Mouse (Mus musculus): ENCODE measurements around the gene Ttc28.

Ttc28 gene

DNA sequence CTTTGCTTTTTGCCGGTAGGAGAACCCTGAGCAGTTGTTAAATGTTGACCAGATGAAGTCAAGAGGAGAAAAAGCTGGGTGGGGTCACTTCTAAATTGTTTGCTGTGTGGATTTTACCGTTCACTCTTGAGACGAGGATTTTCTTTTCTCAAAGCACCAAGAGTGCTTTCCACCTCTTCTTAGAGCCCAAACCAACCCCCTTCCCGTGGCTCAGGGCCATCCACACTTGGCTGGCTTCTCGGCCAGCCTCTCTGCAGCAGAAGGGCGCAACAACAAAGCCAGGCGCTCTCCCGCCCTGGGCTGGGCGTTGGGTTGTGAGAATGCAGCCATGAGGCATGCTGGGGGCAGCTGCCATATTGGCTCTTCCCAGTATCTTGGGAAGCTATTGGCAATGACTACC, 170.5 kb downstream of the Ttc28 start:
- DNase-seq (ENCODE audit: low spot score) = no peak

DNA sequence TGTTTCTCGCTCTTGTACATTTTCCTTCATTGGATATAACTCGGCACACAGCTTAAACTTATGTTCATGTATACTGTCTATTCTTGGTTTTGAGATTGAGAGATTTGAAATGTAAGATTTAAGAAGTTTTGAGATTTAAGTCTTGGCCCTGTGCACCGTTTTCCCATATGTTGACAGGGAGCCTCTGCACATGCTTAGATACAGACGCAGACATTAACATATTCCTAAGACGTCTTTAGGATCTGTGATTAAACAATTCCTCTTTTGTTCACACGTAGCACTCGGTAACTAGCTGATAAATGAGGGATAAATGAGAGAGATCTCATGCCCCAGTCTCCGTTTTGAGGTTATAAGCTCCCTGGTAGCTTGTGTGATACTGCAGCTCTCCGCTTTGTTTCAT, 174.8 kb downstream of the Ttc28 start:
- DNase-seq (ENCODE audit: low spot score) = no peak

DNA sequence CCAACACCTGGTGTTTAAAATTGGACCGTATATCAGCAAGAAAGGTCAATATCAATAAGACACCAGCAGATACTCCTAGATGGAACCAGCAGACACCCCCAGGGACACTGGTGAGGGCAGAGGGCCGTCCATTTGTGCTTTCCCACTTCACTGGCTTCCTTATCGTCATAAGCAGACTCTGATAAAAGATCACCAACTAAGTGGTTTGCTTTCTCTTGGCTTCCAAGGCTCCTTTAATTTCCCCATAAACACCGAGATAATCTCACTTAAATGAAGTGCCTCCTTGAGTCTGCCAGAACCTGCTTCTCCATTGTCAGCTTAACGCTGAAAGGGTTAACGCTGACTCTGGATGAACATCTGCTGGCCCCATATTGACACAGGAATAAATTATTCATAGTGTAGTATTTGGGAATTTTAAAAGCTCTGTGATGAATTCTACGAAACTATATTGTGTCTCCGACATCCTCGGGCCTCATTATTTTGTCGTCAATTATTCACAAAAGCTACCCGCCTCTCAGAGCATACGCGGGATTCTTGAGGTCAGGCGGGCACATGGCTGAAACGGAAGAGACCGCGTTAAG, 175.3 kb downstream of the Ttc28 start:
- DNase-seq (ENCODE audit: low spot score) = peak; percentile 51

DNA sequence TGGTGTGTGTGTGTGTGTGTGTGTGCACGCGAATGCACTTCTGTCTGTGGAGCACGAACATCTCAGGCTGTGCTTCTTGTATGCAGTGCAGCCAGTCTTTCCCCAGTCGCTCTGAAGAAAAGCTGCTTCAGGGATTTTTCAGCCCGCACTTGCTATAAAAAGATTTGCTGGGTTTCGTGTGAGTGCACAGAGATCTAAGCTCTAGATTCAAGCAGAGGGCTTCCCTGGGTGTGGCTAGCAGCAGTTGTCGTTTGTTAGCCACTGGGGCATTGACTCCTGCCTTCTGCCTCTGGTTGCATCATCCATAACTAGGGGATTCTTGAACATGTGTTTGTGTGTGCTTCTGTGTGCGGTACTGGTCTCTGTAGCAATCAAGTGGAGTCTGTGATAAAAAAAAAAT, 175.9 kb downstream of the Ttc28 start:
- no peak for DNase-seq (ENCODE audit: low spot score)

DNA sequence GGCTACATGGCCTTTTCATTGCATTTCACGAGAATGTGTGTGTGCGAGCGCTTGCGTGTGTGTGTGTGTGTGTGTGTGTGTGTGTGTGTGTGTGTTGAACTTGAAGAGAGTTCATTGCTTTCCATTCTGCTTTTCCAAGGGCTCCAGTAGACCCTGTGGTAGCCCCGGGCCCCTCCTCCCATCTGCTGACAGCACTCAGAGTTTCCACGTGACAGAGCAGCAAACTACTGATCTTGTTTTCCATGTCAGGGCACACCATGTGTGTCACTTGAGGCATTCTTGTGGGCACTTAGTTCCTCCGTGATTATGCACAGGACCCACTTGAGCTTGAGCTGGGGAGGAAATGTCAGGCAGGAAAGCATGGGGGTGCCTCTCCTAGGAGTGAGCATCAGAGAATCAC, 177.5 kb downstream of the Ttc28 start:
- peak; percentile 46 for DNase-seq (ENCODE audit: low spot score)

DNA sequence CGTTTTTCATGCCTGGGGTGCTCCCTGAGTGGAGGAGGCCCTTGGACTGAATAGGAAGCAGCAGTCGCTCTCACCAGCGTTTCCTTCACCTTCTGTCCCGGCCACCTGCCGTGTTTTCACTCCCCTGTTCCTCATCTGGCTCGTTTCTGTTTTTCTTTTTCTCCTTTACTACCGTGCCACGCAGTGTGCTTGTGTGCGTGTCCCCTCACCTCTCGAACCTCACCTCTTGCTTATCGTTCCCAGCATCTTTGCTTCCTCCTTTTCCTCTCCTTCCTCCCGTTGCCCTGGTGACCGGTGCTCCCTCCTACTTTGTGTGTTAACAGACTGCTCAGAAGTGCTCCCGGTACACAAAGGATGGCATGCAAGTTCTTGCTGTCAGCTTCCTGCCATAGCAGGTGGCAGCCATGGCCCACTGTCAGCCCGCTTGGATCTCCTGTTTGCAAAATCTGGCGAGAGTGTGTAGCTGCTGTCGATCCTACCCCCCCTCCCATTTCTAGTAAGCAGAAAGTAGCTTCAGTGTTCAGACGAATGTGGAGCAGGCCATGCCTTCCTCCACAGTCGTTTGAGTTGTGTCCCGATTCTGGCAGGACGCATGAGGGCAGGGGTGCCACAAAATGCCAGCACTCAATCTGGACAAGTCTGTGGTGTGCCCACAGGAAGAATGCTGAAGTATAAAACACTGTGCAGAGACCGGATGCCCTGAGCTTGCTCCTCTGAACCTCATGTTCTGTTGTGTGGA, 179.0 kb downstream of the Ttc28 start:
- no peak for DNase-seq (ENCODE audit: low spot score)

DNA sequence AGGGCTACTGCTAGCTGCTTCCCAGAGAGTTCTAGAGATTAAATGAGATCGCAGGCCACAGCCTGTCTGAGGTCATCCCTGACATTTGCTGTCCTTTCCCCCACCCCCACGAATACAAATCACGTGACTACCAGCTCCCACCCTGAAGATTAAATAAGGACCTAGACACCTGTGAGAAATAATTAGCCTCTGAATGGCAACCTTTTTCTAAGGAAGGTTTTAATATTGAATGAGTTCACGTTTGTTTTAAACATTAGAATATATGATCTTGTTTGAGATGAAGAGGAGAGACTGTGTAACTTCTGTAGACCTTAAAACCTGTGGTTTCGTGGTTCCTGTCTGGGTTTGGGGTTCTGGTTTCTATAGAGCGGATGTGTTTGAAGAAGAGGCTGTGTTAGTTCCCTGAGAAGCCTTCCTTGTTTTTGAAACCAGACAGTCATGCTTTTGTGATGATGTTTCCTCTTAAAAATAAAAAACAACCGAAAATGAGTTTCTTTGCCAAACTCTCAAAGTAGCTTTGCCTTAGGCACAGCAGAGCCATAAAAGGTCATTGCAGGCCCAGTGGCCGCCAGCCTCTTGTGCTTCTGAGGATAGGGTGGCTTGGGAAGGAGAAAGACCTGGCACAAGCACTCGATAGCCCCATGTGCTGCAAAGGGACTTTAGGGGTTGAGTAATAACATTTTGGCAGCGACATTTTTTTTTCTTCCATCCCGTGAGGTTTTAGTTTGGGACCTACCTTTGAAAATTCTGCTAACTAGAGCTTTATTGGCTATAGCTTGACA, 179.7 kb downstream of the Ttc28 start:
- DNase-seq (ENCODE audit: low spot score) = no peak

DNA sequence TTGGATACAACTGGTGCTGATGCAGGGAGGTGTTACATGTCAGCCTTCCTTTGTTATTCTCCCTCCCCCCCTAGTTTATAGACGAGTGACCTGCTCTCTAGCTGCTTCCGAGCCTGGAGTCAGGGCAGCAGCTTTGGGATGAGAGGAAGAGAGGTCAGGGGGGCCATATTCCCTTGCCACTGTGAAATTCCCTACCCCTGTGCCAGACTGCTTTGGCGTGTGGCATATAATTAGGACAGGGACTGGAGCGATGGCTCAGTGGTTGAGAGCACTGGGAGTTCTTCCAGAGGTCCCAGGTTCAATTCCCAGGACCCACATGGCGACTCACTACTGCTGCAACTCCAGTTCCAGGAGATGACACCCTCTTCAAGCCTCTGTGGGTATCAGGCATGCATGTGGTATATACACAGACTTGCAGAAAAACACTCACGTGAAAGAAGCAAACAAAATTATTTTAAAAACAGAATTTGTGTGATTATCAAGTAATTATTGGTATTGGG, 180.7 kb downstream of the Ttc28 start:
- no peak for DNase-seq (ENCODE audit: low spot score)

DNA sequence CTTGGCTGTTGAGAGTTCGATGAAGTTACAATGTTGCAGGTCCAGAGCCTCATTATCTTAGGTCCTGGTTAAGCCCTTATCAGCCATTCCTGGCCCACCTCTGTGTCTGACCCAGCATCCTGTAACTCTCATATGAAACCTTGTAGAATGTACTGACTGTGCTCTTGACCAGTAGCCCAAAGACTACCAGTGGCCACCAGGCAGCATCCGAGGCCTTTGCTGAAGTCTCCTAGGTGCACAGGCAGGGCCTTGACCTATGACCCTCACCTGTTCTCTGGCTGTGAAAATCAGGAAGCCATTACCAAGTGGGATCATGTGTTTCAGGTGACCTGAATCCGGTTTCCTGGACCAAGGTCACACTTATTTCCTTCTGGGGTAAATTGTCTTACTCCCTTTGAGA, 183.6 kb downstream of the Ttc28 start:
- no peak for DNase-seq (ENCODE audit: low spot score)

DNA sequence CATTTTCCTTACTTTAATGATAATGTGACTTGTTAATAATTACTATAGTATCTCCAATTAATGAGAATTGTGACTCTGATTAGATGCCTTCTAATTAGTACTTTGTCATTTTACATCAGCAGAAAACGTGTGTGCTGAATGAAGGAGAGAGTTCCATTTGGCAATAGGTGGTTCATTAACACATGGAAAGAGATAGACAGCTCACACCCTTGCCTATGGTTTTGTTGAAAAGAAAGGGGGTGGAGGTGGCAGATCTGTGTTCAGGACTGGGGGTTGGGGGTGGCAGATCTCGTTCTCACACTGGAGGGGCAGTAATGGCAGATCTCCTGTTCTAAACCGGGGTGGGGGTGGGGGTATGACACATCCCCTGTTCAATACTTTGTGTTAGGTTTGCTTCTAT, 184.4 kb downstream of the Ttc28 start:
- DNase-seq (ENCODE audit: low spot score) = no peak

DNA sequence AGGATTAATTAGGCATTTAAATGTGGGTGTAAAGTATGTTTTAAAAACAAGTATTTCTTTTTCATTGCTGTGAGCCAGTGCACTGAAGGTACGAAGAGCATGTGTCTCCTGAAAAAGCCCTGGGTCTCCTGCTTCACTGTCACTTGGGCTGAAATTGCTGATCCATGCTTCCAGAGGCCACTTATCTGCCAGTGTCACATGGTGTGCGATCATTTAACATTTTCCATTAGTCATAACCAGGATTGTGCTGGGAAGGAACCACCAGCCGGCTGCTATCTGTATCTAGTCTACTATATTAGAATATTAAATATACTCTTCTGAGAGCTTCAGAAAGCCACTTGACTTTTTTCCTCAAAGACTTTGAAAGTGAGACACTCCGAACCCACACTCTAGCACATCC, 186.2 kb downstream of the Ttc28 start:
- no peak for DNase-seq (ENCODE audit: low spot score)

DNA sequence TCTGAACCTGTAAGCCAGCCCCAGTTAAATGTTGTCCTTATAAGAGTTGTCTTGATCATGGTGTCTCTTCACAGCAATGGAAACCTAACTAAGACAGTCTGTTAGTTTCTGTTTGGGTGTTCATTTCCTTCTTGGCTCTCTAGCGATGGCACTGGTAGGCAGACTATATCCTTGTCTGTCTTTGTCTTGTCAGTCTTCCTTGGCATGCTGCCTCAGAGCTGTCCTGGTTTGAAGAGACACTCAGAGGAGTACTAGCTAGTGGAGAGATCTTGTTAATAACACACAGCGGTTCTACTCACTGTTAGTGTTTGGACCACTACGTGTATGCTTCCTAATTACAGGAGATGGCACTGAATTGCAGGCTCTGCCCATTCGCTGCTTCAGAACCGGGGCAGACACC, 189.9 kb downstream of the Ttc28 start:
- no peak for DNase-seq (ENCODE audit: low spot score)

DNA sequence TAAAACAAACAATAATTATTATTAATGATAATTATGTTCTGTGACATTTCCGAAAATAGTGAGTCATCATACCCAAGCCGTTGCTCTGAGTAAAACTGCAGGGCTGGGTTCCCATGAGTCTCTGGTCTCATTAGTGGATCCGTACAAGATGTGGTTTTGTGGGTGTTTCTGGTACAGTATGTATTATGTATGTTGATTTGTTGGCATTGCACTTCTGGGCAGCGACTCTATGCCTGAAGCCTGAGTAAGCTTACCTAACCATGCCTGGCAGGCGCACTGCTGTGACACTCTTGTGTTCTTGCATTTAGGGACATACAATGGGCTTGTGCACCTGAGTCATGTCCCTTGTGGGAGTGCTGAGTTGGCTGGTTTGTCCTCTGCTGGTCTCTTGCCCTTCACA, 190.3 kb downstream of the Ttc28 start:
- no peak for DNase-seq (ENCODE audit: low spot score)

DNA sequence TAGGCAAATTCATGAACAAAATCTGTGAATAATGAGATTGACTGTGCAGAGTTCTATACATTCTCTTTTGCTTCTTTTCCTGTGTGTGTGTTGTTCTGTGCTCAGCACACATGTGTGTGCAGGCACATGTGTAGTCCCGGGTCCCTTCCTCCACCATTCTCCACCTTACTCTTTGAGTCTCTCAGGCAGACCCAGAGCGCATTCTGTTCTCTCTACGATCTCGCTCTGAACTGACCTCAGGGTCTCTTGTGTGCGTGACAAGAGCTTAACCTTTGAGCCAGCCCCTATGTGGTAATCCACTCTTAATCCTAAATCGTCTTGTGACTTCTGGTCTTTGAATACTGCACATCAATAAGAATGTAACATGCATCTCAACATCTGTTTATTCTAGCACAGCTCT, 190.8 kb downstream of the Ttc28 start:
- no peak for DNase-seq (ENCODE audit: low spot score)

DNA sequence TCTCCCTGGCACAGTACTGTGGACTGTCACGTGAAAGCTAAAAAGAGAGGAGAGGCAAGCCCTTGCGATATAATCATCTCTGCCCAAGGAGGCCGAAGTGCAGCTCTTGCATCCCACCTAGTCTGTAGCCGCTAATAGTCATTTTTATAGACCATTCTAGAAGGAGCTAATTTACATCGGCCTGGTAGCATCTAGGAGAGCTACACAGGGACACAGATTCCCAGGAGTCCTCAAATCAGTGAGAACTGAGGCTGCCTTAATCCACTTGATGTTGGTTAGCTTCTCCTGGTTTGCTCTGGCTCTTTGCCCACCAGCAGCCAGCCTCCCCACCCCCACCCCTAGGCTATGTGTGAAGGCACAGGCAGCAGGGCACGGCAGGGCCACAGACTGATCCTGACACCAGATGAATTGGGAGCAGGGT, 193.7 kb downstream of the Ttc28 start:
- DNase-seq (ENCODE audit: low spot score) = peak; percentile 19

DNA sequence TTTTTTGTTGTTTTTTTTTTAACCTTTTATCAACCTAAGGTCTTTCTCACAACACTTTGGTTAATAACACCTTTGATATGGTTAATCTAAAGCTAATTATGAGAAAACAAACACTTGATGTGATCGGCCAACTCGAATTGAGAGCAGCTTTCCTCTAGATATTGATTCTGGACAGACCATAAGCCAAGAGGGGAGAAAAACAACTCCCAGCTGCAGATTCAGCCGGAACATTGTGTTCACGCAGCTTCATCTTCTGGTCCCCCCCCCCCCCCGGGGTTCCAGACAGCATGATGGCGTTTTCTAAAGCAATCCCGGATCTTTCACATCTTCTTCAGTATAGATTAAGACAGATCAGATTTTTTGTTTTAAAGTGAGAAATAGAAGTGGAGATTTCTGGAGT, 194.4 kb downstream of the Ttc28 start:
- DNase-seq (ENCODE audit: low spot score) = no peak

DNA sequence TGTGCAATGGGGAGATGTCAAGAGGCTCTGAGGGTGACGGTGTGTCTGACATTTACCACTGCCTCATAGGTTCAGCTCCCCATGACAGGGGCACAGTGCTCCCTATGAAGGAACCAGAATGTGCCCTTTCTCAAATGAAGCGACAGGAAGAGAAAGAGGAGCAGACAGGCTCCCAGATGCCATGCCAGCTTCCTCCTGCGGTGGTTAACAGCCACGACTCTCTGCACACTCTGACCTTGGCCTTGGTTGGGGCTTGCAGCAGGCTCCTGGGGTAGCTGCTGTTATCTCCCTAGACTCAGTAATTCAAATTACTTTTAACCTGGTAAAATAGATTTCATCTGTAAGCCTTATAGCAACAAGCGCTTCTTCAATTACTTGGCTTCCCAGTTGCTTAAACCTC, 196.2 kb downstream of the Ttc28 start:
- DNase-seq (ENCODE audit: low spot score) = no peak

DNA sequence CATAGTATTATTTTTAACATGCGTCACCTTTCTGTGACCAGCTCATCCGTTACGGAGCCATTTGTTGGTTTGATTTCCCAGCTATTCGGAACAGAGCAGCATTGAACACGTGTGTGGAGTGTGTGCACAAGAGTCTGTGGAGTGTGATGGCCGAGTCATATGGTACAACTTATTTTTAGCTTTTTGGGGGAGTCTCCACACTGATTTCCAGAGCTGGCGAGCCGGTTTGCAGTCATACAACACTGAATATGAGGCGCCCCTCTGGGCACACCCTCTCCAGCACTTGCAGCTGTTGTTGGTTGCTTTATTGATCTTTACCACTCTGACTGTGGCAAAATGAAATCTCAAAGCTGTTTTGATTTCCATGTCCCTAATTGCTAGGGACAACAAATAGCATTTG, 197.7 kb downstream of the Ttc28 start:
- no peak for DNase-seq (ENCODE audit: low spot score)

DNA sequence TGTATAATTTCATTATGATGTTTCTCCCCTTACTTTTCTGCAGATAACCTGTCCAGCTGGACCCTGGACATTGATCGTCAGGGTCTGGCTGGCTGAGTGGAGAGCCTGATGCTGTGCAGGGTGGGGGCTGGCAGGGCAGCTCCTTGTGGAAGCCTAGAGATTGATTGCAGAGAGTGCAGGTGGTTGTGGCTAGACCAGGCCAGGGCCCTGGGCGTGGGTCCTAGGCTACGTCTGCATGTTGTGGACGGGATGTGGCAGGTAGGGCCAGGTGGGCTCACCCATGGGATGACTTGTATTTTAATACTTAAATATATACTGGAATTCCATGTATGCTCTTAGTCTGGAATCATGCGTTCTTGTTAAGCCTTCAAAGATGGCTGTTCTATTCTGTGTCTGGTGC, 201.0 kb downstream of the Ttc28 start:
- DNase-seq (ENCODE audit: low spot score) = no peak

DNA sequence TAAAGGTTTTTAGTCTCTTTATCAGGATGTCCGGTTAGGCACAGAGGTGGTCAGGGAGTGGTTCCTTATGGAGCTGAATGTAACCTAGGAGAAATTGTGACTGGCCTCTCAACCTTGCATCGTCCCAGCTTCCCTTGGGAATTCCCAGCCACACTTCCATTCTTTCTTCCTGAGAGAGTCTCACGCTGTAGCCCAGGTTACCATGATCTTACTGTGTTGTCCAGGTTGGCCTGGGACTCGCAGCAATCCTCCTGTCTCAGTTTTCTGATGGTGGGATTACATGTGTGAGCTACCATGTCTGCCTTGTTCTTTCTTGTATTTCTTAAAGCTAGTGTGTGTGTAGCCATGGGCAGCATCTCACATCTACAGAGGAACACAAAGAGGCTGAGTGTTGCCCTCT, 206.2 kb downstream of the Ttc28 start:
- DNase-seq (ENCODE audit: low spot score) = no peak

DNA sequence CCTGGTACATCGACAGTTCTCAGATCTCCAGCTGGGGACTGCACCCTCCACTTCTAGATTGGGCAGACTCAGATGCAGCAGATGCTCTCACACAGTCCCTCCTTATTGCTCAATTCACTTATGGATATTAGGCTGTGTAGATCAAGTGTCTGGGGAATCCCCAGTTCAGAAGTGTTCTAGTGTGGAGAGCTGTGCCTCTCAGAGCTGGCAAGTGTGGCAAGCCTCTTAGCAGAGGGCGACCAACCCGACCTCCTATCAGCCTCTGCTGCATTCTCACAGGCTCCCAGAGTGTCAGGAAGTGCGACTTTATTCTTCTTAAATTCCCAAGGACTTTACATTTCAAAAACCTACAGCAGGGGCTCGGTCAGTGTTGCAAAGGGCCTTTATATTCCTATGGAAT, 217.1 kb downstream of the Ttc28 start:
- no peak for DNase-seq (ENCODE audit: low spot score)

DNA sequence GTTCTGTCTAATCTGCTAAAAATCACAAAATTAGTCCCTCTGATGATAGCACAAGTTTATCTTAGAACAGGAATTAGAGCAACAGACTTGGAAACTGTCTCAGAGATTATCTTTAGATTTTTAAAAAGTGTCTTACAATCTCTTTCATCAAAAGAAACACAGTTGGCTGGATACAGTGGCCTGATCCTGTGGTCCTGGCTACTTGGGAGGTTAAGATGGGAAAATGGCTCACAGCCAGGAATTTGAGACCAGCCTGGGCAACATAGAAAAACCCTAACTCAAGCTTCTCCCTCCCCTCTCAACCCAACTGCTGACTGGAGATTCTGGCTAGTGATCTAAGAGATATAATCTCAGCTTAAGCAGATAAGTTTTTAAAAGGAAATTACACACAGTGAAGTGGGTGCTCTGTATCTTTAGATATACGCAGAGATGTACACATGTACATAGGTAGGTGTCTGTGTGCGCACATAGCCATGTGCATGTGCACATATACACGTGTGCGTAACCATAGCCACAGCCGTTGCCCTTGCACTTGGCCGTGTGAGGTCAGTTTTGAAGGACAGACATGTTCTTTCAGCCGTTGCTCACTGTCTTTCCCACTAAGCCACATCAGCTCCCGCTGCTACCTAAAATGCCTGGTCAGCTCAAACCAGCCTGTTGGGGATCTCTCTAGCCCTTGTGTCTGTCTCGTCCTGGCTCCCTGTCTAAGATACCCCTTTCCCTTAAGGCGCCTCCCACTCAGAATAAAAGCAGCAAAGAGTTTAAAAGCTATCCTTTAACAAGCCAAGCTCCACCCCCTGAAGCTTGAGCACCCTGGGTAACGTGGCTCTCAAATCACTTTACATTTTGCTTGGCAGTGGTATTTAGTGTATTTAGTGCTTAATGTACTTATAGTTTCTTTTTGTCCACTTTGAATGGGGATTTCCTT, 217.9 kb downstream of the Ttc28 start:
- no peak for DNase-seq (ENCODE audit: low spot score)
